Mouse (Mus musculus): ENCODE results near the gene Gm20696.

Gm20696 gene

DNA sequence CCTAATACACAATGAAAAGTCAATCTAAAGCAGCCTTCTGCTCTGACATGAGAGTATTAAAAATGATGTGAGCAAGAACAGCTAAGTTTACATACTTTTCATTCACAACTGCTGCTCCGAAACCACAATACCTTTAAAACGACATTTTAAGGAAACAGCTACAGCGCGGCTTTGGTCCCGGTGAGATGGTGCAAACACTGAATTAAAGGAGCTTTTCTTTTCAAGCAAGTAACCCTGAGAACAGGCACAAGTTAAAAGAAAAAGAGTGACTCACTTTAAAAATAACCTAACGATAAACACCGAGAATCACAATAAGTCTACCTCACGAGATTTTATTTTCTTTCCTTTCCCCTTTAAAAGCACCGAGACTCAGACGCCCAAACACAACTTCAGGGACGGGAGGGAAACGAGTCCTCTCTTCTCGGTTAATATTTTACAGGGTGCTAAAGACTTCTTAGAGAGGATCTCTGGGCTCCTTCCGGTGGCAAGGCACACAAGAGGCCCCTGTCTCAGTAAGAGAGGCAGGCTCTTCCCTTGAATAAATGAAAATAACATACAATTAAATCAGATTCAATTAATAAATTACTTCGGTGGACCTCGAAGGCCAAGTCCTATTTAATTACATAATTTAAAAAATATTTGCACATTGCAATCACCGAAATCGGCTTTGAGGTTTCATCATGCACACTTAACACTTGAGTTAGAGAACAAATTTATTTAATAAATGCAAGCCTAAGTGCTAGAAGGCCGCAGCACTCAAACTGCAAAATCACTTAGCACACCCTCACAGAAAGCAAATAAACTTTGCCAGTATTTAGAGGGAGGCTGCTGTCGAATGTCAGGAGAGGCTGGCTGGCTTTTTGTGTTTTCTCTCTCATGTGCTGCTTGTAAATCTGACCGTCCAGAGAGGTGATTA lies 391.0 kb downstream of the Gm20696 start:
- no peak for DNase-seq

DNA sequence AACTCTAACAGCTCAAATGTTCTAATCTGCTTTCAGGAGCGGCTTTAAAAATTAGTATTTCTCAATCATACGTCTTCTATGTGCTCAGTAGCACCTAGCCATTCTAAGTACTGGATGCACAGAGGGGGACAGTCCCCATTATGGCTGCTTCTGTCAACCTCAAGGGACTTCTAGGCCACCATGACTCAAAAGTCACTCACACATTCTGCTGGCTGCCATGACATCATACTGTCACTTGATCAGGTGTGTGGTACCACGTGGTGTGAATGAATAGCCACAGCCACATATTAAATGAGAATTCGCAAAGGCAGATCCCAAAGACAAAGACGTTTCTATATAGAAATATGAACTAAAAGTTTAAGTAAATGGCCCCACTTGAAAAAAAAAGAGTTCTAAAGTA lies 391.9 kb downstream of the Gm20696 start:
- no peak for DNase-seq

DNA sequence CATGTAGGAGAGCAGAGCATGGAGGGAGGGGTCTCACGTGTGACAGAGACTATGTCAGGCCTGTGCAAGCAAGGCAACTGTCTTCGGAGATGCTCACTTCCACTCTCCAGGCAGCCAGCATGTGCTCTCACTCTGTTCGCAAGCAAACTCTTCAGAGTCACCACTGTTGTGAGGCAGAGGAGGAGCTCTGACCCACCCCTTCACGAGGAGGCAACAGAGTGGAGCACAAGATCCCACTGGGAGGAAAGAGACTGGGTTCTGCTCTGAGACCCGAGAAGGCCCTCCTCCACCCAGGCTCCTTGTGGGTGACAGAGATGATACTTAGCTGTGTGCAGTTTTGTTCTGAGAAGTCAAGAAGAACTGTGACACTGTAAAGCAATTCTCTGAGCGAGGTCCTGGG lies 392.4 kb downstream of the Gm20696 start:
- no peak for DNase-seq

DNA sequence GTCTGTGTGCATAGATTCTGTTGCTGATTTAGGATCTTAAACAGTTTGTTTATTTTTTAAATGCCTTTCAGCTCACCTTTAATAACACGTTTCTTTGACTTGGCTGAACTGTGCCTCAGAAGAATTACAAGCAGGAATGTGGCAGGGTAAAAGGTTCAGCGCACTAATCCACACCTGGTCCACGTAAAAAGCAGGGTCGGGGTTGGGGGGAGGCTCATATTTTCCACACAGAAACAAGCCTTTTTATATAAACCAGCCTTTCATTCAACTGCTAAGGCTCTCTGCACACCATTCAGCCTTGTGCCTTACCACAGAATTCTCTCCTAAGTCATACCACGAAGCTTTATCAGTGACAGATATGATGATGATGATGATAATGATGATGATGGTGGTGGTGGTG lies 393.4 kb downstream of the Gm20696 start:
- DNase-seq: no peak

DNA sequence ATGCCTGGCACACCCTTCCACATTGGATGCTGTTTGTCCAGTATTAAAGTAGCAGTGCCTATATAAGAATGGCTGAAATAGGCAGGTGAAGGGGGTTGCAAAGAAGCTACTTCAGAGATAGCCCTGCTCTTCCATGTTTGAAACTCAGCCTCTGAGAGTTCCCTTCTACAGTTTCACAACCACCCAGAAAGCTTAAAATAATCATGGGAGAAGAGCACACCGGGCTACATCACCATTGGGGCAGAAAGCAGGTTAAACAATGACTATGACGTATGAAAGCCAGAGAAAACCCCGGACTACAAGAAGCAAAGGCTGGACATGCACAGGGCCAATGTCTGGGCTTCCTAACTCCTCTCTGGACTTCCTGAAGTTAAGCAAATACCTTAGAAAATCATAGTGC lies 394.4 kb downstream of the Gm20696 start:
- DNase-seq: no peak

DNA sequence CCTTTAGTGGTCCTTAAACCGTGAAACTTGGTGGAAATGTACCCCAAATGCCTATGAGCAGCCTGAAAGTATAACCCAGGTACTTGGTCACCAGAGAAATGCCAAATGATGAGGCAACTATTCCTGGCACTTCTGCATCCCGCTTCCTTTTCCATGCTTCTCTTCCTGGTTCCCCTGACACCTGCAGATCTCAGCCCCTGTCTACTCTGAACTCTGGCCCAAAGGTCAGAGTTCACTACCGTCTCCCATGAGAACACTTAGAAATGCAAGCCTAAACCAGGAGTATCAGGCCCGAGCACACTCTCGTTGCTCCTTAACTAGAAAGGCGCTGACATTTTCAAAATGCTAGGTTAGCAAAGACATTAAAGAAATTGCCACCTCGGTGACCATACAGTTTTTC lies 394.9 kb downstream of the Gm20696 start:
- no peak for DNase-seq

DNA sequence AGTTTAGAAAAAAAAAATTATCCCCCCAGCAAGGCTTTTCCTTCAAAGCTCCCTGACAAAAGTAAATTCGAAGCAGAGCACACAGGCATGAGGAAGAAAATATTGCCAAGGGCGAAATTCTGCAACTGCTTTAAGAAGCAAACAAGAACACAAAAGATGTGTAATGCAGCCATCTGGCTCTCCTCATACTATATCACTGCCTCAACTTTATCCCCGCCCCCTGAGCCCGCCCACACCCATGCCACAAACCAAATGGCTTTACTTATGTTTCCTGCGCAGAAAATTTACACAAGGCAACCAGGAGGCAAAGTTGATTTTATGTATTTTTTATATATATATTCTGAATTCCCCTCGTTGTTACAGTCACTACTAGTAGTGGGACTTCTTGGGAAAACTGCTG lies 396.7 kb downstream of the Gm20696 start:
- DNase-seq: no peak

DNA sequence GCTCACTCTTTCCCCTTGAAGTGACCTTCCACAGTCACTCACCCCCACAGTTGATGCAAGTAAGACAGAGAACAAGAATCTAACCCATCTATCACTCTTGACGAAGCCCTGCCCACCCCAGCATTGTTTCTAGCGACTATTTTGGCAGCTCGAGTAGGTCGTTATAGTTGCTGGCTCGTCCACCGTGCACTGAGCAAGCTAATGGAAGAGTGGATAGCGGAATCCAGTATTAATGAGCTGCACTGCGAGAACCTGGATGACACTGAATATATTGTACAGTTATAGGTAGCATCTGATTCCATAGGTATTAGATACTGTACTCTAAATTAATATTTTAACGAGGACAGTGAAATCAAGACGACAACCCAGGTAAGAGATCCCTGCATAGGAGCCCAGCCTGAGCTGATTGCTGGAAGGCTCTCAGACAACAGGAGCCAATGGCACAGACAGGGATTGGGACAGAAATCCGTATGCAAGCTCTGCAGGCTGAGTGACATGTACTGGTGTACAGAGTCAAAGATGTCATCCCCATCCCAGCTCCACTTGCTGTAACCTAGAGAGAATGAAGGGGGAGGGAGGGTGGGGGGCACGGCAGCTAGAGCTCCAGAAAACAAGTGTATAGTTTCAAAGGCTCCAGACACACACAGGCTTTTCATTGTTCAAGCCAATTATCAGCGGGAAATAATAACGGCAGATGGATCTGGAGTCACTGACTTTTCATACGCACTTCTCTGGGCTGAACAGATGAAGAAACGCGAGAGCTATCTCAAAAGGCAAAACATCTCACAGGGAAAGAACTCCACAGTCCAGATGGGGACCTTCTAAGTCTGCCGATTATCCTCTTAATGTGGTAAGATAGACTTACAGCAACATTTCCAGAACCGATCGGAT lies 398.2 kb downstream of the Gm20696 start:
- DNase-seq: peak; percentile 14 to 28

DNA sequence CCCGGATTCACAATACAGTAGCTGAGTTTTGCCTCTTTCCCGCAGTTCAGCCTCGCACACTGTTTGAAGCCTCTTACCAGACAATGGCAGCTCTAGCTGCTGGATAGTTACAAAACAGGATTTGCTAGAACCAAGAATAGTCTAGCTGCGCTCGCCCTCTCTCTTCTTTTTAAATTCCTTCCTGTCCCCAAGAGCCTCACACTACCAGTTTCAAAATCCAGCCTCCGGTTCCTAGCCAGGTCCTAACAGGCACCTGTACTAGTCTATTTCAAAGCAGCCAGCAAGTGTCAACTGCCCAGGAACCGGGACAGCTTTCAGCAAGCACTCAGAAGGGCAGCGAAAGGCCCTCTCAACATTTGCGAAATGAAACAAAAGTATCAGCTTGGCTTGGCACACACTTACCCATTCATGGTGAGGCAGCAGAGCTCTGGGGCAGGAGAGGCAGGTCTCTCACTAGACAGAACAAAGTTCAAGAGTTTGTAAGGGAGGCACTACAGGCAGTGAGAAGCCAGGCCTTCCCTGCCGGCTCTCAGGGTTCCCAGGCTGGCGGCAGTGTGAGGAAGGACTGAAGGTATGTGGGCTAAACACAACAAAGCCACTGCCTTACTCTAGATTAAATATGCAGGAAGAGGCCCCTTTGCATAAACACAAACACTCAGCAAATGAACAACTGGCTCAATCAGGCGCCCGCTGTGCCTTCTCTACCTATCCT lies 400.5 kb downstream of the Gm20696 start:
- no peak for DNase-seq

DNA sequence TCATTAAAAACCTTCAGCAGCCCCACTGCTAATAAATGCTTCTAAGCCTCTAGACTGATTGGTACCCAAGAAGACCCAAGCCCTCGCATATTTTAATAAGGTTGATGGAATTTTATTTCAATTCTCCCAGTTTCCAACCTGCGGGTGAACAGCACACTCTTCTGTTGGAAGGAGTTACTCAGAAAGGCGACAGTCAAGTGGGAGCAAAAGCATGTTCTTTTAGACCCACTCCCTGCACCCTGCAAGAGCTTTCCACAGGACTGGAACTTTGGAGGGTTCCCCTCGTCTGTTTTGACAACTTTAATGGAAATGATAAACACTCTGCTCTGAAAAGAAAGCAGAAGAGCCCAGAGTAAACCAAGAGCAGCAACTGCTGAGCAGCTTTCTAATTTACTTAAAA lies 401.4 kb downstream of the Gm20696 start:
- no peak for DNase-seq

DNA sequence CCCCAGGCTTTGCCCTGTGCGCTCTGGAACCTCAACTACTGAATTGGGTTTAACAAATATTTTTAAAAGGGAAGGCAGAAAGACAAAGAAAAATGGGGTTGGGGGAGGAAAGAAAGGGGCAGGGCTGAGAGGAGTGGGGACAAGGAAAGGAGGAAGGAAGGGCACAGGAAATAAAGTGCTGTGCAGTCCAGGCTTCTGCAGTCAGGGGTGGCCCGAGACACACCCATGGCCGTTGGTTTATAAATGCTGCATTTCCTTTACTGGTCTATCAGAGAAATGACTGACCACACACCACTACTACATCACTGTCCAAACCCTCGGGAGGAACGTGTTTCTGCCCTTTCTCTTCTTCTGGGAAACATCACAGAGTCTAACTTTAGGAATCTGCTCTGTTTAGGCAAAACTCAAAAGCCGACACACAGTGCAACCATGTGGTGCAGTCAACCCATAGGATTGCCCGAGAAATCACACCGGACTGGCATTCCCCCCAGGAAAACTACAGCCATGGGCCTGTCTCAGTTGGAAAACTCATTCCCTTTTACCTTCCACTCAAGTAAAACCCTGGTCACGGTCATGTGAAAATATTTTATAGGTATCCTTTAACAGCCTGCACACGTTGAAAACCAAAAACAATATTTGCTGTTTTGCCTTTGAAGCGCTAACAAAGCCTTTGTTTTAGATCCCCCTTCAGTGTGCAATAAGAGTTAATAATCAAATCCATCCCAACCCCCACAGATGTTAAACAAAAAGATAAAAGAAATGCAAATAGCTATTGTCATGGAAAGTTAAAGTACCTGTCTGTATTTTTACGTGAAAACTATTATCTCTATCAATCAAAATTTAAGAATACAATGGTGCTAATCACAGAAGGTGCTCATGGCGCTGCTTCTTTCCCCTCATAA lies 402.2 kb downstream of the Gm20696 start:
- no peak for DNase-seq

DNA sequence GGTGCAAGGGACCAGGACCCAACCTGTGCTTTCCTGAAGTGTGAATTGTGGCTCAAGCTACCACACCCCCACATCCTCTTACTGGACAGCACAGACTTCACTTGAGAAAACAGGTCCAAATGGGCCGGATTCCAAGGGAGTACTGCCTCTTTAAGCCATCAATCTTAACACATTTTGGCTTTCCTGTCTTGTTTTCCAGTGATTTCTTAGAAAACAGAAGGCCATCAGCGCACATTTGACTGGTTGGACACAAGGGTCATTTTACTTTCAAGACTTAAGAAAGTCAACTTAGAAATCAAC lies 402.8 kb downstream of the Gm20696 start:
- no peak for DNase-seq

DNA sequence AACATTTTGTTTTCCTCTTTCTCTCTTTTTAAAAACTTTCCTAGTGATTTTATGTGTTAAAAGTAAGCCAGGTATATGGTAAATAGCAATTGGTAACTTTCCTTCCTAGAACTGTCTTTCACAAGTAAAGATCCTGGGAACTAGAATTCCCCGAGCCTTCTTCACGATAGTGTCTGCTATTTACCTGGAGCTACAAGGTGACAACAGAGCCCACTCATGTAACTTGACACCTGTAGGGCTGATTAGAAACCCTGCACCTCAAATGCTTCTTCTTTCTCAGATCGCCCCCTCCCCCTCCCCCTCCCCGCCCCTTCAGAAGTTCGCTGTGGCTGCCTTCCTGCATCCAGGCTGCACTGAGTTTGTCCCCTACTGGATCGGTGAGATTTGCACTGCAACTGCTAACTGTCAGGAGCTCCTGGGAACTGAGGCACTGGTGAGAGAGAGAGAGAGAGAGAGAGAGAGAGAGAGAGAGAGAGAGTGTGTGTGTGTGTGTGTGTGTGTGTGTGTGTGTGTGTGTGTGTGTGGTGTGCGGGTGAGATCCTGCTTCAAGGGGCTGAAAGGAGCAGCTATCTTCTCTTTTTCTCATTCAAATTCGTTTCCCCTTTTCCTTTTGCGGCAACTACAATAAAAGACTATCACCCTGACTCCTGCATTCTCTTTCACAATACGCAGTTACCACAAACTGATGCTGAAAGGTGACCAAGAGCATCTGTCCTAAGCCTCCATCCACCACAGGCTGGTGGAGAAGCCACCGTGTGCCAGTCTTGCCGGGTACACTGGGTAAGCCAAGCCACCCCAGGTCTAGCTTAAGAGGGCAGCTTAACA lies 403.3 kb downstream of the Gm20696 start:
- DNase-seq: no peak

DNA sequence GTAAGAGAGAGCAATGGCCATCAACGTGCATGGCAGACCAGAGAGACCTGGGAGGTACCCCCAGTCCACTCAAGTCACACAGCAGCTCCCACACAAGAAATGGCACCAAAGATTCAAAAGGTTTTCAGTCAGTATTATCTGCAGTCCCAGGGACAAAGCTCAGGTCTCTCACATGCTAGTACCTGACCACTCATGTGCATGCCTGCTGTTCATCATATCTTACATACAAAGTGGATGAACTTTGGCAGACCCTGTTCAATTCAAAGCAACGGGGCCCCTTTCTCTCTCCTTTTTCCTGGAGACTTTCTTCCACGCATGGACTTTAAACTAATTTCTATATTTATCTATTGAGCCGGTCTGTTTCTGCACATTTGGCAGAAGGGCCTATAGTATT lies 404.9 kb downstream of the Gm20696 start:
- DNase-seq: no peak

DNA sequence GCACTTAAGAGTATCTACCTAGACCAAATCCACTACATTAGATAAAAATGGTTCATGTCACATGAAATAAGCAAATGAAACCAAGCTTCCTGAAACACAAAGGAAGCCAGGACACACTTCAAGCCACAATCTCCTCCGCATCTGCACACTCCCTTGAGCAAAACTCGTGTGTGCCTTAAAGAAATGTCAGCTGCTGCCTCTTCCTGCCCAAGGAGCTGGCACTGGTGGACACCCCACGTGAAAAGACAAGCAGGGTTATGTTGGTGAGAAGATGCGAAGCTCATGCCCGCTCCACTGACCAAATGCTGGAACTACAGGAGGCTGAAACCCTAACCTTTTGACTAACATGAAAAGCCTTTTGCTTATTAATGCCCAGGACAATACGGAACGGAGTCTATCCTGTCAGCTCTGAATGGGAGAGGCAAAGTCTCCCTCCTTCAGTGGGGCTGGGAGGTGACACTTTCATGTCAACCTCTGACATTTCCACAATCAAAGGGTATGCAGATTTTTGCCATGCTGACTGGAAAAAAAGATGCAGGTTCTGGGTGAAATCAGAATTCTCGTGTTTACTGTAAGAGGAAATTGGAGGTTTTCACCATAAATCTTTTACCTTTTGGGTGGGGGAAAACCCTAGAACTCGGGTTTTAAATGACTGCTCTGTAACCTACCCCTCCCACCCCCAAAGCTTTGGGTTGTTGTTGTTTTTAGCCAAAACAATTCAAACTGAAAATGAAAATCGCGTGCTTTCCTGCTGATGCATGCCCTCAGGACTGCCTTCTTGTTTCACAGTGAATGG lies 405.5 kb downstream of the Gm20696 start:
- DNase-seq: no peak

DNA sequence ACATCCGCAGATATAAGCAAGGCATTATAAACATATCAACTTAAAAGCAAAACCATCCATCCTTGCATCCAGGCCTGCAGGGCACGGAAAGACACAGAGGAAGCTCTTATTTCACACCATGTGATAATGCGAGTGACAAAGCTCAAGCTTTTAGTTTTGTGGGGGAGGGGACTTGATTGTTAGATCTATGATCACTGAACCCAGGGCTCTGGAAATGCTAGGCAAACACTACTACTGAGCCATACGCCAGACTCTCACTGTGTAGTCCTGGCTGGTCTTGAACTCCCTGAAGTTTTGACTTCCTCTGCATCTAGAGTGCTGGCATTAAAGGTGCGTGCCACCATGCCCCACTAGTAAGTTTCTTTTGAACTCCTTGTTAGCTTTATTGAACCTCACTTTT lies 408.3 kb downstream of the Gm20696 start:
- no peak for DNase-seq

DNA sequence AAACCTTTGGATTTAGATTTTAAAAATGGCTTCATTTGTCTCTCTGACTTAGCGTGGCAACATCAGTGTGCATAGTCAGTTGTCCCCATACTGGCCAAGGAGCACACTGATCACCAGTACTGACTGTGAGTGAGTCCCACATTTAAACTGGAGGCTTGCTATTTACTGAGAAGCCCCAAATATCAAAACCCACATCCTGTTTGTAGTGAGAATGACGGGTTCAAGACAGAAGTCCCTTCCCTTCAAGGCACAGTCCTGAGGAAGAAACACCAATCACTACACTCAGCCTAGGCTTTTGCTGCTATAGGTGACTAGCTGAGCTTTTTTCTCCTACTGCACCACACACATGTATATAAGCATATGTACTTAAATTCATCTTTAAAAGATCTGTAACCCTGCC lies 408.9 kb downstream of the Gm20696 start:
- DNase-seq: no peak

DNA sequence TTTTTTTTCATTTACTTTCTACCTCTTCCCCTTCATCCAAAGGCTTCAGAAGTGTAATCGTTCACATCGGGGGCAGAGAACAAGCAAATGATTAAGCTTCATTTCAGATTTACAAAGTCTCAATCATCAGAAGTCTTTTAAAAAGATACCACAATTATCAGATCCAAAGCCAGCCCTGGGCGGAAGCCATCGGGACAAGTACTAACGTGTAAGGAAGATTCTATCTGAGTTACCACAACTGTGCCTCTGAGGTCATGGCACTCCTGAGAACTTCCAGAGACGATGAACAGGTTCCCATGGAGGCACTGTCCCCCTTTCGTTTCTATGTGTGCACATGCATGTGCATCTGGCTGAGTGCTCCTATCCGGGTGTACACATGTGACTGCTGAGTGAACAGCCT lies 413.3 kb downstream of the Gm20696 start:
- no peak for DNase-seq

DNA sequence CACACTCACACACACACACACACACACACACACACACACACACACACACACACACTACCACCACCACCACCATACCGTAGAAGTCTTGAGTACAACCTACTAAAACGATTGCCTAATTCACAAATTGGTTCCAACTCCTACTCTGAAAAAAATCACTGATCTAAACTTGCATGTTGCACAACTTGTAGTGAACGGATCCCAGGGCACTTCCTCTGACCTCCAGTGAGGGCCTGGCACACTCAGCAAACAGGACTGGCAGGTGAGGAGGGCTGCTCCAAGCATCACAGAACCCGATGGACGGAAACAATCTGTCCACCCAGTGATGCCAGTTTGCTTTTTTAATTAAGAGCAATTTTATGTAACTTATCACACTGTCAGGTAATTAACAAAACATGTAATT lies 413.8 kb downstream of the Gm20696 start:
- no peak for DNase-seq

DNA sequence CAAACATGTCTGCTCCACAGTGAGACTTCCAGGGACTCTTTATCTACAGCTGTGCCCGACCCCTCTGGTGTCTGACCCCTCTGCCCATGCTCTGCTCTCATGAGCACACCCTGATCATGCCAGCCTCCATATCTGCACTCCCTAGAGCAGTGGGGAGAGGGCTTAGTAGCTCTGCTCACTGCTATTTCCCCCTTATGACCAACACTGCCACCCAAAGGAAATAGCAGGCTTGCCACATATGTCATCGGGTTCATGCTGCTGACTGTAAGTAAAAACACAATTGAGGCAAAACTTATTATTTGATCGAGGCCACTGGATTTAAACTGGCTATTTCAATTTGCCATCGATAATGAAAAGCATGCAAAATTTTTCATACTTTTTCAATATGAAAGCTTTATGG lies 414.7 kb downstream of the Gm20696 start:
- no peak for DNase-seq

DNA sequence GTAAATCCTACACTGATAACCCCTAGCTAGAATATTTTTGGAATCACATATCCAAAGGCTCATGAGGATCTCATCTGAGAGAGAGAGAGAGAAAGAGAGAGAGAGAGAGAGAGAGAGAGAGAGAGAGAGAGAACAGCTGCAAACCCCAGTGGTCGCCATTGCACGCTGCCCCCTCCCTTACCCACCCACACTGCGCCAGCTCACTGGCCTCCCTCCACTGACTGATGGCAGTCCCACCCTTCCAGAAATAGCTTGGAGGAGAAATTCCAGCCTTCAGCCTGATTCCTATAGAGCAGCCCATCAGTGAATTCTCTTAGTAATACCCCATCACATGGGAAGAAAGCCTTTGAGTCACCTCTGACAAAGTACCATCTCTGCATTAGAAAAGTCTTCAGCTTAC lies 415.4 kb downstream of the Gm20696 start:
- DNase-seq: no peak

Data from cerebellum, postnatal 36 days (tissue).